Mouse (Mus musculus) liver, postnatal 0 days (tissue): ENCODE measurements around the gene Ccl3. TPM values are rescaled to one million over a fixed set of nuclear protein-coding genes. Genes with fewer than 3 reads are reported as not detected.

ENCODE experiments used
- ATAC-seq: fragments of 200-750 bp; cut with Nextera tagmentation; 2 replicates; pipeline ENCODE4 v1.8.0; 2017; ENCODE audit warnings: mild to moderate bottlenecking, moderate library complexity
- DNase-seq: peaks from one replicate; pipeline ENCODE4 v3.0.0-alpha.2; 2016
- H3K27ac ChIP-seq: fragments of 300-500 bp; sonication (generic); 2 replicates; pipeline ENCODE4 v1.5.1; 2014; ENCODE audit warnings: antibody characterized with exemption, moderate library complexity, mild to moderate bottlenecking, low read depth
- H3K27me3 ChIP-seq: fragments of 300-500 bp; sonication (generic); 2 replicates; pipeline ENCODE4 v1.6.1; 2014; ENCODE audit warnings: low read length, control low read depth, mixed read lengths; ENCODE audit not compliant: insufficient read depth
- H3K36me3 ChIP-seq: fragments of 300-500 bp; sonication (generic); replicated peaks from 2 replicates; pipeline ENCODE4 v1.6.1; 2014; ENCODE audit warnings: mild to moderate bottlenecking, control low read depth, low read length, moderate library complexity, mixed read lengths; ENCODE audit not compliant: insufficient read depth
- H3K4me1 ChIP-seq: fragments of 300-500 bp; sonication (generic); 2 replicates; pipeline ENCODE4 v1.6.1; 2014; ENCODE audit warnings: antibody characterized with exemption, mild to moderate bottlenecking, control low read depth; ENCODE audit not compliant: insufficient read depth
- H3K4me2 ChIP-seq: fragments of 300-500 bp; sonication (generic); 2 replicates; pipeline ENCODE4 v1.6.1; 2014; ENCODE audit warnings: low read depth, mild to moderate bottlenecking, low read length, moderate library complexity, mixed read lengths
- H3K4me3 ChIP-seq: fragments of 300-500 bp; sonication (generic); 2 replicates; pipeline ENCODE4 v1.5.1; 2014; ENCODE audit warnings: low read depth, low read length
- H3K9ac ChIP-seq: fragments of 300-500 bp; sonication (generic); replicated peaks from 2 replicates; pipeline ENCODE4 v1.6.1; 2014; ENCODE audit warnings: mild to moderate bottlenecking, moderate library complexity
- H3K9me3 ChIP-seq: fragments of 300-500 bp; sonication (generic); 2 replicates; pipeline ENCODE4 v1.6.1; 2016; ENCODE audit warnings: mild to moderate bottlenecking, control low read depth, low read length, mixed read lengths
- CTCF ChIP-seq: sonication (generic); IDR thresholded peaks from 2 replicates; pipeline ENCODE4 v1.5.1; 2016; ENCODE audit warnings: antibody characterized with exemption, low read depth
- EP300 ChIP-seq: IDR thresholded peaks from 2 replicates; pipeline ENCODE4 v1.6.1; 2016; ENCODE audit warnings: antibody characterized with exemption, low read depth, mild to moderate bottlenecking
- WGBS: fragments of 180-500 bp; shearing (Covaris S2); extraction: QIAGEN DNeasy Blood & Tissue Kit; methylation state at CpG from one replicate; pipeline ENCODE4 v1.1.7; 2014; ENCODE audit not compliant: insufficient replicate concordance; 5-methylcytosine and 5-hydroxymethylcytosine counted together
- polyA plus RNA-seq: library from polyadenylated mRNA; unstranded; fragments of >200 nt; fragmentation: Nextera tagmentation; extraction: Ambion mirVana; gene quantifications from 2 replicates; pipeline ENCODE4 v1.2.1, GENCODE M21; 2015

Gene Ccl3
- polyA plus RNA-seq, 1 experiment from 2014 or later, result 1.3 TPM

DNA sequence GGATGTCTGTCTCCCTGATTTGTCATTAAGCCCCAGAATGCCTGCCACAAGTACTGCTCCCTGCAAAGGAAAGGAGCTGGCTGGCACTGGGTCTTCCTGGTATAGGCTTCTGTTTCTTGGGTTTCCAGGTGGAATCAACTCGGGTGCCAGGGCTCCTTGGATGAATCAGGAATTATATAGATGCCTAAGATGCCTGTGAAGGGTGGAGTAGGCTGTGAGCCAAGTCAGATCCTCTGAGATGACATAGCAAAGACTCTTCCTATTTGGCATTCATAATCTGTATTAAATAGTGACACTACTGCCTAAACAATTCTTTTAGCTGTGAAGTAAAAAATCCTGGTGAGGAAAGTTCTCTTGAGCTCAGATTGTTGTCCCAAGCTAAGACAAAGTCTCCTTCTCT lies 42.8 kb downstream of the Ccl3 start:
- H3K4me2 ChIP-seq, result no peak overlapping the region
- 41% methylated on average over 1 of the region's 1 CpGs for WGBS
- TF ChIP-seq CTCF (no peak), EP300 (no peak)
- H3K9me3 ChIP-seq, result no peaks in the 10 kb centered on the region
- no peak overlapping the region for H3K4me3 ChIP-seq
- ATAC-seq (no peak), DNase-seq (no peak)
- H3K27ac ChIP-seq, result no peak overlapping the region
- H3K9ac ChIP-seq, result no peak overlapping the region
- no peaks in the 10 kb centered on the region for H3K36me3 ChIP-seq
- no peaks in the 10 kb centered on the region for H3K27me3 ChIP-seq
- H3K4me1 ChIP-seq, result peaks cover 3% of the 10 kb centered on the region; the same call in 1 of the 2 replicates

DNA sequence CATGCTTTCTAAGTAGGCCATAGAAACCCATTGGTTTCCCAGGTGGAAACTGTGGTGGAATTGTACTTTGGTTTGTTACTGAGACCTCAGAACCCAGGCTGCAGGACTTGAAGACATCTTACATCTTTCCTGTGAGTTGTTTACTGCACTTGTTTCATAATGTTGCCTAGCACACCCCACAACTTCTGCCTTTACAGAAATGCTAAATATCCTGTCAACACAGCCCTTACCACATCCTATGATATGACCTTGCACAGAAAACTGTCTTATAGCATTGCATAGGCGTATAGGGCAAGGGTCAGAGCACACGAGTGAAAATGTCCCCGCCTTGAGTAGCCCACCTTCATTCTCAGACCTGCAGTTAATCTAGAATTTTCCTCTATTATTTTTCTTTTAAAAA lies 43.6 kb downstream of the Ccl3 start:
- Histone ChIP-seq H3K27ac (peak overlapping the region; percentile 37), H3K4me3 (no peak overlapping the region), H3K9me3 (no peaks in the 10 kb centered on the region), H3K4me2 (no peak overlapping the region), H3K9ac (no peak overlapping the region), H3K36me3 (no peaks in the 10 kb centered on the region), H3K27me3 (no peaks in the 10 kb centered on the region), H3K4me1 (peaks cover 3% of the 10 kb centered on the region; the same call in 1 of the 2 replicates)
- TF ChIP-seq CTCF (no peak), EP300 (no peak)
- WGBS, result 71% methylated on average over 3 of the region's 3 CpGs
- DNase-seq, result no peak
- no peak for ATAC-seq

DNA sequence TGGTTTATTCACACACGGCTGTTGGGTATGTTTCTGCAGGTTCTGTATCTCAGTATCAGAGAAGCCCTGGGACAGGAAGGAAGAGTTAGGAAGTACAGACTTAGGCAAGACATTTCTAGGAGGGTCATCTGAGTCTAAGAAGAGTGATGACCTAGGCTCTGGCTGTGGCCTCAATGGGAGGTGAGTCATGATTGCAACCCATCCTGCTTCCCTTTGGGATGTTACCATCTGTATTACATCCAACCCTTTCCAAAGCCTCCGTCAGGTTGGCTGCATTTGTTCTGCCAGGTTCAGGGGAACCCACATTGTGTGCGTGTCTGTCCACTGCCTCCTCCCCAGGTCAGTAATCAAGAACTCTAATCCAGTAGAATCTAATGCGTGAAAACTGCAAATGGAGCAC lies 44.5 kb downstream of the Ccl3 start:
- ATAC-seq, result no peak
- 68% methylated on average over 4 of the region's 4 CpGs for WGBS
- no peaks in the 10 kb centered on the region for H3K36me3 ChIP-seq
- H3K9me3 ChIP-seq, result no peaks in the 10 kb centered on the region
- TF ChIP-seq EP300, result no peak
- no peak for TF ChIP-seq CTCF
- H3K27ac ChIP-seq, result peak overlapping the region; percentile 37
- H3K4me1 ChIP-seq, result peaks cover 3% of the 10 kb centered on the region; the same call in 1 of the 2 replicates
- no peak for DNase-seq
- no peak overlapping the region for H3K4me3 ChIP-seq
- no peak overlapping the region for H3K4me2 ChIP-seq
- no peak overlapping the region for H3K9ac ChIP-seq
- H3K27me3 ChIP-seq, result no peaks in the 10 kb centered on the region

DNA sequence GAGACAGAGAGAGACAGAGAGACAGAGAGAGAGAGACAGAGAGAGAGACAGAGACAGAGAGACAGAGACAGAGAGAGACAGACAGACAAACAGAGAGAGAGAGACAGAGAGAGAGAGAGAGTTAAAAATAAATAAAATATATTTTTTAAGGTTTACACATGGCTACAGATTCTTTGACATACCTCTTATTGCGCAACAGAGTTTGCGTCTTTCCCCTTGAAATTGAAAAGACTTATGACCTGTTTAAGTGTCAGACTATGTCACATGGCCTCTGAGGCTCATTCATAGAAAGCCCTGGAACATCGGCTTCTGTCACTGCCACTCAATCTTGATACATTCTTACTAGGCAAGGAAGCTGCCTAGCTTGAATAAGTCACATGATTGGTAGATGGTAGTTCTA lies 45.8 kb downstream of the Ccl3 start:
- no peaks in the 10 kb centered on the region for H3K36me3 ChIP-seq
- ATAC-seq (no peak), DNase-seq (no peak)
- no peaks in the 10 kb centered on the region for H3K27me3 ChIP-seq
- no peak overlapping the region for H3K4me2 ChIP-seq
- no peaks in the 10 kb centered on the region for H3K9me3 ChIP-seq
- H3K9ac ChIP-seq, result no peak overlapping the region
- no peak overlapping the region for H3K27ac ChIP-seq
- H3K4me3 ChIP-seq, result no peak overlapping the region
- TF ChIP-seq CTCF (no peak), EP300 (no peak)
- WGBS, result 70% methylated on average over 3 of the region's 3 CpGs
- H3K4me1 ChIP-seq, result peaks cover 3% of the 10 kb centered on the region; the same call in 1 of the 2 replicates

DNA sequence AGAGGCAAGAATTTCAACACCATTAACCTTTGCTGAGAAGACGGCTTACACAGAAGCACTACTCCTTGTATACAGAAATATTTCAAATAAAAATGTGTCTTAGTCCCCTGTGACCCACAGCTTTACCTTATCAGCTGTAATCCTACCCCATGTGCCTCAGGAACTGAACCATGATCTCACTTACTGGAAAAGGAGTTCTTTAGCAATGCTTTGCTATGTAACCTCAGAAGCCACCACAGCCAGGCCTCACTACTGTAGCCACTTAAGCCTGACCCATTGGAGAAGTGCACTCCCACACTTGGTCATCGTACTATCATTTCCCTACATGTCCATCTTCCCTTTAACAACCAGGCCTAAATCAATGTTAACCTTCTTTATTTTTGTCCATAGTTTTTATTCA lies 48.6 kb downstream of the Ccl3 start:
- Histone ChIP-seq H3K27me3 (no peaks in the 10 kb centered on the region), H3K9ac (no peak overlapping the region), H3K36me3 (no peaks in the 10 kb centered on the region), H3K4me2 (no peak overlapping the region), H3K9me3 (no peaks in the 10 kb centered on the region), H3K27ac (no peak overlapping the region), H3K4me3 (no peak overlapping the region), H3K4me1 (no peaks in the 10 kb centered on the region)
- ATAC-seq (no peak), DNase-seq (no peak)
- TF ChIP-seq CTCF (no peak), EP300 (no peak)
- 71% methylated on average over 2 of the region's 2 CpGs for WGBS

DNA sequence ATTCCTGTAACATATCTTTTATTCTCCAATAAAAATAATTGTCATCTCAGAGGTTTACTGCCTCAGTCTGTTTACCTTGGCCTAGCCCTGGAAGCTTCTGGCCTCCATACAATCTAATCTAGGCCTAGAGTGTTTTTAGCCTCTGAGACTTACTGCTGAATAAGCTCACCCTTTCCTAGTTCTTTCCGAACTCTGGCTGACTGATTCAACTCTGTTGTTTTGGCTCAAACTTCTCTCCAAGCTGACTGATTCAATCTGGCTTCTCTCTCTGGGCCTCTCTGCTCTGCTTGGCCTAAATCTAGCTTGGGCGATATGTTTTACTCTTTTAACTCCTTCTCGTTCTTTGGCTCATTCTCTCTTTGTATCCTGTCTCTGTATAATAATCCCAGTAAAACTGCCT lies 50.2 kb downstream of the Ccl3 start:
- H3K4me1 ChIP-seq, result no peaks in the 10 kb centered on the region
- no peak overlapping the region for H3K27ac ChIP-seq
- no peak for DNase-seq
- no peaks in the 10 kb centered on the region for H3K36me3 ChIP-seq
- H3K9ac ChIP-seq, result no peak overlapping the region
- H3K4me3 ChIP-seq, result no peak overlapping the region
- no peaks in the 10 kb centered on the region for H3K27me3 ChIP-seq
- H3K9me3 ChIP-seq, result no peaks in the 10 kb centered on the region
- TF ChIP-seq CTCF (no peak), EP300 (no peak)
- 77% methylated on average over 3 of the region's 3 CpGs for WGBS
- no peak overlapping the region for H3K4me2 ChIP-seq
- no peak for ATAC-seq

DNA sequence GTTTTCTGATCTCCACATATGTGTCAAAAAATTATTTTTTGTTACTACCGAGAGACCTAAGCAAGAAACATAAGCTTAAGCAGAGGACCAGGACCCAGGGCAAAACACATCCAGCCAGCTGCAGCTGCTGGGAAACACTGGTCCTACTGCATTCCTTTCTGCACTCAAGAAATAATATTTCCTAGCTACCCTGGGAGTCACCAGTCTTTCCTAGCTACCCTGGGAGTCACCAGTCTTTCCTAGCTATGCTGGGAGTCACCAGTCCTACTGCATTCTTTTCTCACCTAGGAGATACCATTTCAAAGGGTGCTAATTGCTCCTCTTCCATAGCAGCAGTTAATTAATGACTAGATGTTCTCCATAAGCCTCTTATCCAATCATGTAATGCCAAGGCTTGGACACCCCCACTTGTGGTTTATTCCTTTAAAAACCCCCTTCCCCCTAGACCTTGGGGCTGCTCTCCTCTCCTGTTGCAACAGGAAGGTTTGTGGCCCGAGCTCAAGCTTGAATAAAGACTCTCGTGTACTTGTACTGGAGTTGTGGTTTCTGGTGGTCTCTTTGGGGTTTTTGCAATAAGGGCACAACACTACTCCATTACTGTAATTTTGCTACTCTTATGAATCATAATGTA lies 50.8 kb downstream of the Ccl3 start:
- Histone ChIP-seq H3K4me1 (no peaks in the 10 kb centered on the region), H3K9me3 (no peaks in the 10 kb centered on the region), H3K4me2 (no peak overlapping the region), H3K4me3 (no peak overlapping the region), H3K27ac (no peak overlapping the region), H3K36me3 (no peaks in the 10 kb centered on the region), H3K9ac (no peak overlapping the region), H3K27me3 (no peaks in the 10 kb centered on the region)
- no peak for ATAC-seq
- DNase-seq, result no peak
- 64% methylated on average over 3 of the region's 3 CpGs for WGBS
- no peak for TF ChIP-seq CTCF
- no peak for TF ChIP-seq EP300

Other genes starting within 250 kb of the Ccl3 start
- 0.05 TPM in 1 of 2 replicates, not detected in the other for gene Rasl10b, start 240.2 kb downstream of the Ccl3 start, polyA plus RNA-seq
- not detected in 2 replicates for gene Gas2l2, start 219.9 kb downstream of the Ccl3 start, polyA plus RNA-seq
- 2.6 and 3.1 TPM in 2 replicates for gene 1700020L24Rik, start 211.7 kb downstream of the Ccl3 start, polyA plus RNA-seq
- 0.20 and 0.43 TPM in 2 replicates for gene Mmp28, start 186.3 kb downstream of the Ccl3 start, polyA plus RNA-seq
- gene Taf15, start 176.3 kb downstream of the Ccl3 start, polyA plus RNA-seq, result 2.8 and 3.4 TPM in 2 replicates
- gene Heatr9, start 127.2 kb downstream of the Ccl3 start, polyA plus RNA-seq, result not detected in 2 replicates
- 8.6 and 12.7 TPM in 2 replicates for gene Ccl5, start 118.8 kb downstream of the Ccl3 start, polyA plus RNA-seq
- 92.6 and 107 TPM in 2 replicates for gene Ccl9, start 70.7 kb downstream of the Ccl3 start, polyA plus RNA-seq
- 46.9 and 55.2 TPM in 2 replicates for gene Ccl6, start 56.3 kb downstream of the Ccl3 start, polyA plus RNA-seq
- not detected in 2 replicates for gene Rpl9-ps1, start 3.7 kb downstream of the Ccl3 start, polyA plus RNA-seq
- gene Ccl4, start 13.2 kb upstream of the Ccl3 start, polyA plus RNA-seq, result 1.6 and 1.8 TPM in 2 replicates
- 42.1 and 42.6 TPM in 2 replicates for gene Wfdc17, start 54.6 kb upstream of the Ccl3 start, polyA plus RNA-seq
- 0.38 and 0.76 TPM in 2 replicates for gene Wfdc18, start 59.7 kb upstream of the Ccl3 start, polyA plus RNA-seq
- gene Wfdc21, start 97.6 kb upstream of the Ccl3 start, polyA plus RNA-seq, result 108 and 117 TPM in 2 replicates
- gene Heatr6, start 104.3 kb upstream of the Ccl3 start, polyA plus RNA-seq, result 5.6 and 6.0 TPM in 2 replicates
- 4.9 and 5.4 TPM in 2 replicates for gene Hnf1b, start 200.7 kb upstream of the Ccl3 start, polyA plus RNA-seq